Mouse (Mus musculus) midbrain, postnatal 0 days (tissue): ENCODE data around the gene Psen2. TPM values are rescaled to one million over a fixed set of nuclear protein-coding genes. Genes with fewer than 3 reads are reported as not detected.
A peak's percentile ranks its signal among the peaks of the same experiment; 100 is the strongest.

ENCODE experiments used
- ATAC-seq: fragments of 200-750 bp; cut with Nextera tagmentation; 2 replicates; pipeline ENCODE4 v1.8.0; 2017; ENCODE audit warnings: moderate number of reproducible peaks, mild to moderate bottlenecking, moderate TSS enrichment, moderate library complexity; ENCODE audit not compliant: low FRiP score
- DNase-seq: peaks from one replicate; pipeline ENCODE4 v3.0.0-alpha.2; 2015; ENCODE audit warnings: low spot score
- H3K27ac ChIP-seq: fragments of 300-500 bp; sonication (generic); 2 replicates; pipeline ENCODE4 v1.5.1; 2014; ENCODE audit warnings: low read depth, mild to moderate bottlenecking, low read length, mixed read lengths
- H3K27me3 ChIP-seq: fragments of 300-500 bp; sonication (generic); 2 replicates; pipeline ENCODE4 v1.6.1; 2014; ENCODE audit warnings: low read length, control low read depth, mixed read lengths; ENCODE audit not compliant: insufficient read depth
- H3K36me3 ChIP-seq: fragments of 300-500 bp; sonication (generic); 2 replicates; pipeline ENCODE4 v1.6.1; 2014; ENCODE audit warnings: low read length, control low read depth, mixed read lengths; ENCODE audit not compliant: insufficient read depth
- H3K4me1 ChIP-seq: fragments of 300-500 bp; sonication (generic); 2 replicates; pipeline ENCODE4 v1.6.1; 2014; ENCODE audit warnings: mild to moderate bottlenecking, control low read depth, antibody characterized with exemption, low read length, mixed read lengths; ENCODE audit not compliant: insufficient read depth
- H3K4me2 ChIP-seq: fragments of 300-500 bp; sonication (generic); 2 replicates; pipeline ENCODE4 v1.6.1; 2014; ENCODE audit warnings: low read depth, mild to moderate bottlenecking, low read length, mixed read lengths; ENCODE audit not compliant: poor library complexity, severe bottlenecking
- H3K4me3 ChIP-seq: fragments of 300-500 bp; sonication (generic); 2 replicates; pipeline ENCODE4 v1.5.1; 2014; ENCODE audit warnings: low read depth, mild to moderate bottlenecking, low read length, moderate library complexity
- H3K9ac ChIP-seq: fragments of 300-500 bp; sonication (generic); replicated peaks from 2 replicates; pipeline ENCODE4 v1.6.1; 2014; ENCODE audit warnings: mild to moderate bottlenecking, low read length, moderate library complexity, mixed read lengths; ENCODE audit not compliant: poor library complexity, severe bottlenecking
- H3K9me3 ChIP-seq: fragments of 300-500 bp; sonication (generic); 2 replicates; pipeline ENCODE4 v1.6.1; 2016; ENCODE audit warnings: low read length, control low read depth
- CTCF ChIP-seq: IDR thresholded peaks from 2 replicates; pipeline ENCODE4 v1.5.1; 2016; ENCODE audit warnings: antibody characterized with exemption, mild to moderate bottlenecking
- WGBS: fragments of 180-500 bp; shearing (Covaris S2); extraction: QIAGEN DNeasy Blood & Tissue Kit; methylation state at CpG from one replicate; pipeline ENCODE4 v1.1.7; 2014; 5-methylcytosine and 5-hydroxymethylcytosine counted together
- polyA plus RNA-seq: library from polyadenylated mRNA; unstranded; fragments of >200 nt; fragmentation: Nextera tagmentation; extraction: Ambion mirVana; gene quantifications from 2 replicates; pipeline ENCODE4 v1.2.1, GENCODE M21; 2015
- total RNA-seq: library from RNA; depleted of rRNA; stranded (reverse); fragments of >200 nt; gene quantifications from 2 replicates; pipeline ENCODE4 v1.2.3, GENCODE M21; 2014

Gene Psen2
- total and polyA plus RNA-seq, 2 experiments from 2014 or later = 22.0 to 32.1 TPM

- H3K9ac ChIP-seq = no peak overlapping the region
- no peaks in the 10 kb centered on the region for H3K4me1 ChIP-seq
- no peak overlapping the region for H3K27ac ChIP-seq
- no peak overlapping the region for H3K4me3 ChIP-seq
- 24% methylated on average over 2 of the region's 2 CpGs for WGBS
- ATAC-seq (no peak), DNase-seq (no peak)
- H3K4me2 ChIP-seq = no peak overlapping the region
- no peaks in the 10 kb centered on the region for H3K9me3 ChIP-seq
- H3K36me3 ChIP-seq = peaks cover 18% of the 10 kb centered on the region
- TF ChIP-seq CTCF = peak; percentile 71
- H3K27me3 ChIP-seq = no peaks in the 10 kb centered on the region
These were observed 32.7 kb downstream of the Psen2 start for GRCm38 (mm10) chr1:180230580-180230979.

- no peak for TF ChIP-seq CTCF
- Histone ChIP-seq H3K27ac (no peak overlapping the region), H3K4me1 (no peaks in the 10 kb centered on the region), H3K27me3 (no peaks in the 10 kb centered on the region), H3K4me3 (no peak overlapping the region), H3K36me3 (peaks cover 18% of the 10 kb centered on the region), H3K4me2 (no peak overlapping the region), H3K9me3 (no peaks in the 10 kb centered on the region), H3K9ac (no peak overlapping the region)
- DNase-seq (no peak), ATAC-seq (no peak)
- WGBS = 88% methylated on average over 7 of the region's 7 CpGs
These were observed 33.3 kb downstream of the Psen2 start for GRCm38 (mm10) chr1:180229906-180230305.

GRCm38 (mm10) chr1:180228854-180229253 lies 34.4 kb downstream of the Psen2 start:
- H3K9ac ChIP-seq = no peak overlapping the region
- H3K27ac ChIP-seq = no peak overlapping the region
- DNase-seq = no peak
- peaks cover 16% of the 10 kb centered on the region for H3K36me3 ChIP-seq
- no peaks in the 10 kb centered on the region for H3K4me1 ChIP-seq
- no peak overlapping the region for H3K4me3 ChIP-seq
- TF ChIP-seq CTCF = no peak
- no peaks in the 10 kb centered on the region for H3K27me3 ChIP-seq
- H3K9me3 ChIP-seq = no peaks in the 10 kb centered on the region
- H3K4me2 ChIP-seq = no peak overlapping the region
- ATAC-seq = no peak
- 89% methylated on average over 12 of the region's 12 CpGs for WGBS

GRCm38 (mm10) chr1:180226766-180227165 lies 36.5 kb downstream of the Psen2 start:
- no peak for TF ChIP-seq CTCF
- Histone ChIP-seq H3K9ac (no peak overlapping the region), H3K4me1 (no peaks in the 10 kb centered on the region), H3K27ac (0 out of 2 replicates have a peak overlapping the region, but pooled peaks have one; percentile 60), H3K4me3 (no peak overlapping the region), H3K36me3 (peaks cover 16% of the 10 kb centered on the region), H3K27me3 (no peaks in the 10 kb centered on the region), H3K4me2 (no peak overlapping the region), H3K9me3 (no peaks in the 10 kb centered on the region)
- DNase-seq (no peak), ATAC-seq (no peak)
- 78% methylated on average over 3 of the region's 3 CpGs for WGBS

- peak overlapping the region; percentile 36 for H3K4me3 ChIP-seq
- ATAC-seq (peak; percentile 66), DNase-seq (peak; percentile 32)
- peak overlapping the region; percentile 71 for H3K4me2 ChIP-seq
- peaks cover 16% of the 10 kb centered on the region for H3K36me3 ChIP-seq
- no peaks in the 10 kb centered on the region for H3K4me1 ChIP-seq
- H3K27ac ChIP-seq = peak overlapping the region; percentile 60; the same call in 1 of the 2 replicates
- H3K9ac ChIP-seq = 0 out of 2 replicates have a peak overlapping the region, but pooled peaks have one; percentile 19
- no peaks in the 10 kb centered on the region for H3K27me3 ChIP-seq
- no peaks in the 10 kb centered on the region for H3K9me3 ChIP-seq
- peak; percentile 41 for TF ChIP-seq CTCF
- WGBS = 12% methylated on average over 12 of the region's 12 CpGs
These were observed 37.0 kb downstream of the Psen2 start for GRCm38 (mm10) chr1:180226221-180226713.

GRCm38 (mm10) chr1:180225500-180226220 lies 37.6 kb downstream of the Psen2 start:
- H3K36me3 ChIP-seq = peaks cover 16% of the 10 kb centered on the region
- no peaks in the 10 kb centered on the region for H3K4me1 ChIP-seq
- 0 out of 2 replicates have a peak overlapping the region, but pooled peaks have one; percentile 19 for H3K9ac ChIP-seq
- H3K9me3 ChIP-seq = no peaks in the 10 kb centered on the region
- peak overlapping the region; percentile 36 for H3K4me3 ChIP-seq
- H3K27me3 ChIP-seq = no peaks in the 10 kb centered on the region
- TF ChIP-seq CTCF = no peak
- WGBS = 15% methylated on average over 21 of the region's 21 CpGs
- H3K27ac ChIP-seq = peak overlapping the region; percentile 60; the same call in 1 of the 2 replicates
- peak overlapping the region; percentile 71 for H3K4me2 ChIP-seq
- peak; percentile 62 for DNase-seq
- peak; percentile 72; the same call in 1 of the 2 replicates for ATAC-seq
